Mouse (Mus musculus) fibroblast of lung, adult 2 months (primary cell): Measurements from ENCODE around the gene Snd1.
A peak's percentile ranks its signal among the peaks of the same experiment; 100 is the strongest.

ENCODE experiments used
- DNase-seq: peaks from one replicate; pipeline ENCODE4 v3.0.0-alpha.2; 2011; ENCODE audit warnings: low read depth

The Snd1 gene

DNA sequence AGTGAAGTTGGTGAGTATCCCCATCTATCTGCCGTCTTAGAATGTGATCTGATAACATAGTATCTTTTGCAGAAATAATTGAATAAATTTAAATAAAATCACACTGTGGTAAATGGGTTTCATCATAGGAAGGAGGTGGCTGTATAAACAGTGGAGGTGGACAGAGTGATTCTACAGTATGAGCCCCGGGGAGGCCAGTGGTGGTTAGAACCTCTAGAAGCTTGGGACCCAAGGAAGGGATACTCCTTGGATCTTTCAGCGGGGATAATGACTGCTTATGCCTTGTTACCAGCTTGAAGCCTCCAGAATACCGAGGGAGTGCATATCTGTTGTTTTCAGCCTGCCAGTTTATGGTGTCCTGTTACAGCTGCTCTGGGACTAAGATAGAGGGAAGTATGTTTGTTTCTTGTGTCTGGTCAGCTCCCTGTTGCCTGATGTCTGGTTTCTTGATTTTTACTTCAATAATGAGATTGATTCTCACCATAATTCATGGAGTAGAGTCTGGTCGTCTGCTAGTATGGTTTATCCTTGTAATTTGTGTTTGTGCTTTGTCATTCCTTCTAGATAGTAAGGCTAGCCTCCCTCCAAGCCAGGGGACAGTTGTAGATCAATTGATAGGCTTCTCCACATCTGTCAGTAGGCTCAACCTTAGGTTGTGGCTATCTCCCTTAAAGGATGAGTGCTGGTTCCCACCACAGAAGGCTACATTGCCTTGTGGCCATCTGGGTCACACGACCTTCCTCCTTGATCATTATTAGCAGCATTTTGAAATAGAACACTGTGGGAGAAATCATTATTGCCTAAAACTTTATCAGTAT is 160.8 kb downstream of the Snd1 start:
- DNase-seq = no peak

DNA sequence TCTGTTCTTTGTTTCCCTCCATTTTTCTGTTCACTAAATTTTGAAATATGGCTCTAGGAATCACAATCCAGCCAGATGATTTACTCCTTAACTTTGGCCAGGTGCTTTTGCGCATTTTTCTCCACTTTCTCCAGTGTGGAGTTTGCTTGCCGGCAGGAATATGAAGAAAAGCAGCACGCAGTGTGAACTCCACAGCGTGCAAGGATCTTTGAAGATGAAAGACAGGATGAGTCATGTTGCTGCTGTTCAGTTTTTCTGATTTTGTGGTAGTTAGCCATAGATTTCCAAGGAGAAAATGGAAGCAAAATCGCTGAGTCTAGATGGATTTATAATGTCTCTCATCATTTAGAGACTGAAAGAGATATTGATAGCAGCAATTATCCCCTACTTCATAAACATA is 165.1 kb downstream of the Snd1 start:
- no peak for DNase-seq

DNA sequence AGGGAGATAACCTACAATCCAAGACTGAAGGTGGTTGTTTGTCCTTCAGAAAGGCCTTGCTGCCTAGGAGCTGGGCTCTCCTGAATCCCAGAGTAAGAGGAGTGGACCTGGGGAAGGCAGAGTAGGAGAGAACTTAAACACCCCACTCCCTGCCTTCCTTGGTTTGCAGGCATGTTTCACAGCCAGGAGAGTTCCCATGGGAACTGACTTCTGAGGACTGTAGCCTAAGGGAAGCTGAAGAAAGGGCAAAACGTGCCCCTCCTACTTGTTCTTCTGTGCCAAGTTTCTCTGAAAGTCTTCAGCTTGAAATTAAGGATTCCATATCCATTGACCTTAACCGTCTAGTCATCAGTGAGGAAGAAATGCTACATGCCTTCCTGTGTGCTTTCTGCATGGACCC is 168.0 kb downstream of the Snd1 start:
- no peak for DNase-seq

- no peak for DNase-seq
Observed at GRCm38 (mm10) chr6:28645231-28645630, 170.3 kb downstream of the Snd1 start.

GRCm38 (mm10) chr6:28656511-28656910 is 181.6 kb downstream of the Snd1 start:
- DNase-seq = no peak

GRCm38 (mm10) chr6:28663004-28663403 is 188.1 kb downstream of the Snd1 start:
- no peak for DNase-seq

DNA sequence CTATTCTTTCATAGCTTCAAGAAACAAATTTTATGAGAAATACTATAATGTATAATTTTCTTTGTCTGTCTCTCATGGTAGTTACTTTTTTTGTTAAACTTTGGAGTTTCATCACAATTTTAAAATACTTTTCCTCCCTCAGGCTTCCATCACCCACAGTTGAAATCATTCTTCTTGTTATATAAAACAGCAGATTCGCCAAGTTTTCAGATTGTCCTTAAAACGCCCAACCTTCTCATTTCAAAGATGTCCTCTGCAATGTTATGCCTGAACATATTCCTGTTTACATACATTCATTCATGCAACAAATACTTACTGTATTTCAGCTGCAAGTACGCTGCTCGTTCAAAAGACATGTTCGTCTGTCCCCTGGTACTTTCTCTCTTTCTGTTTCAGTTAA is 188.7 kb downstream of the Snd1 start:
- DNase-seq = no peak

DNA sequence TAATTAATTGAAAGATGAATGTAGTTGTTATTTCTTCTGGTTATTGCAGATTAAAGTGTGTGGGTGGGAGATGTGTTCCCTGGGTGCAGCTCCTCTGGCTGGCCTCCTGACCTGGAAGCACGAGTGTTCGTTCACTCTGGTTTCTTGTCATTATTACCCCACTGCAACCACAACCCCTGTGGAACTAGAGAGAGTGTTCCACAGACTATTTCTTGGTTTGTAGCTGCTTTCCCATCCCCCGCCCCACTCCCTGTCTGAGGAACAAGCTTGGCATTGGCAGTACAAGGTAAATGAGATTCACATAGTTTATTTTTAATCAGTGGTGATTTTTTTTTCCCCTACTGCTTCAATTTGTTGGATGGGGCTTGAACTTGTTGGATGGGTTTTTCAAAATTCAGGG is 189.8 kb downstream of the Snd1 start:
- no peak for DNase-seq

DNA sequence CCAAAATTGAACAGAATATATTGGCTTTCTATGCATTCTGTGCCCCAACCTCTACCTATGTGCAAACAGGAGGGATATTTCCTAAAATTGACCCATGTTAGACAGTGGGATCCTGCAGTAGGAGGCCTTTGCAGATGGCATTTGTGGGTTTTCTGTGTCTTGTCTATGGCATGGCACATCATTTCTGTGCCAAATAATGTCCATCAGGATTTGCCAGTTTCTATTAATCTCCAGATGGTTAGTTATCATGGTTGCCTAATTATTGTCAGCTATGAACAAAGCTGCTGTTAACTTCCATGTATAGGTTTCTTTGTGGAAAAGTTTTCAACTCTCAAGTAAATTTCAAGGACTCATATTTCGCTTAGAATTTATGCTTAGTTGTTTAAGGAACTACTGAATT is 192.6 kb downstream of the Snd1 start:
- DNase-seq = no peak

DNA sequence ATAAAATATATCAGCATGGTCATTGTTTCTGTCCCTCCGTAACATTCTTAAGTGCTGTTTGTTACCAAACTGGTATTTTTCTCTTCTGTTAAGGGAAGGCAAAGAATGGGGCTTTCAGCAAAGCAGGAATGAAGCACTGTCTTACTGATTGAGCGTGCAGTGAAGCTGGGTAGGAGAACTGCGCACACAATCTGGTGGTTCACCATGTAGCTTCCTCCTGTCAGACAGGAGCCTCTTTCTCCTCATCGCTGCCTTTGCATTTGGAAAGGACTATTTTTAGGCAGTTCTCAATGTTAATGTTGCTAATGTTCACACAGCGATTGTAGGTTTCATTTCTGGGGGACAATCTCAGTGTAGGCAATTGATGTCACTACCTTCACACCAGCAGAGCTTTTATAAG is 194.3 kb downstream of the Snd1 start:
- DNase-seq = no peak

- no peak for DNase-seq
Observed at GRCm38 (mm10) chr6:28672388-28672787, 197.4 kb downstream of the Snd1 start.

DNA sequence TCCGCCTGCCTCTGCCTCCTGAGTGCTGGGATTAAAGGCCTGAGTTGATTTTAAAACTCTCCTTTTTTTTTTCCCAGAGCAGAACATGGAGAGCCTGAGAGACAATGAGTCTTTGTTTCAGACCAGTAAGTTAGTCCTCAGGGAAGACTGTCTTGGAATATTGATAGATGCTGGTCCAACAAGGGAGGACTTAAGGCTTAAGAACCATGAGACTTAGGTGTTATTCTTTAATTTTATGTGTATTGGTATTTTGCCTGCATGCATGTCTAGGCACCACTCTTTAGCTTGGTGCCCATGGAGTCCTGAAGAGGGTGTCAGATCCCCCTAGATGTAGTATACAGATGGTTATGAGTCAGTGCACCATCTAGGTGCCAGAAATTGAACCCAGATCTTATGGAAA is 199.7 kb downstream of the Snd1 start:
- DNase-seq = no peak

DNA sequence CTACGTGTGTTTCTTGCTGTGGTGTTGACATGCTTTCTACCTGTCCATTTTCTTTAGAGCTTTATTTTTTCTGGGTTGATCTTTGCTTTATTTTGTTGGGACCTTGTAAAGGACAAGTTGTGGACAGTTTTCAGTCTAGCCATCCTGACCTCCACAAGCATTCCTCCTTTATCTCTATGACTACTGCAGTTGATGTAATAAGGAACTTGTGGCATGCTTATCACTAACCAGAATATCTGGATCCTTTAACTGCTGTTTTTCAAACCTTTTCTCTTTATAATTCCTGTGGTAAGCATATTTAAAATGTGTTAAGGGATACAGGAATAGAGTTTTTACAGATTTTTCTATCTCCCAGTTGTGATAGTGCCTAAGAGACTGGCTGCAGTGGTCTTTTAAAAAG is 204.0 kb downstream of the Snd1 start:
- DNase-seq = no peak

- peak; percentile 14 for DNase-seq
Observed at GRCm38 (mm10) chr6:28680537-28680936, 205.6 kb downstream of the Snd1 start.

- no peak for DNase-seq
Observed at GRCm38 (mm10) chr6:28681521-28682457, 206.8 kb downstream of the Snd1 start.

DNA sequence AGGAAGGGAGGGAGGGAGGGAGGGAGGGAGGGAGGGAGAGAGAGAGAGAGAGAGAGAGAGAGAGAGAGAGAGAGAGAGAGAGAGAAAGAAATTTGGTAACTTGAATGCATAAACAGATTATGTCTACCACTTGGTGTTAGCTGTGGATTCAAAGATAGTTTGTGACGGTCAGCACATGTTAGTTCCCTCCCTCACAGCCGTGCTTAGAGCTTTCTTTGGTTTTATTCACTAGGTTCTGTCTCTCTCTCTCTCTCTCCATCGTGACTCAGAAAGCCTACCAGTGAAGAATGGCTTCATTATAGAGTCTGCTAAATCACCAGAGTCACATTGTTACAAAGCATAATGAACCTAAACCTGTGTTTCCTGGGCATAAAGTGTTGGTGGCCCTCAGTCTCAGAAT is 210.1 kb downstream of the Snd1 start:
- no peak for DNase-seq

DNA sequence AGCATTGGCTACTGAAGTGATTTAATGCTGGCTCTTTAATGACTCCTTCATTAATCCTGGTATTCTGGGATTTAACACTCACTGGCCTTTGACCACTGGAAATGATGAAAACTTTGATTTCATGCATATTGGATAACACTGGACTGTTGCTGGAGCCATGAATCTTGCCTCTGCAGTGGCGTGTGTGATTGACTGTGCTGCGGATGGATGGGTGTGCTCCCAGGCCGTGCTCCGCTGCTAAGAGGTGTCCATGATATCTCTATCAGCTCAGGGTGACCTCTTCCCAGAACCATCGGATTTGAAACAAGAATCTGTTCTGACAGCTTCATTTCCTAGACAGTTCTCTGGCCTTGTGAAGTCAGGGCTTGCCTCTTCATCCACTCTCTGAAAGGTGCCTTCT is 210.8 kb downstream of the Snd1 start:
- no peak for DNase-seq

GRCm38 (mm10) chr6:28687776-28688175 is 212.8 kb downstream of the Snd1 start:
- no peak for DNase-seq

GRCm38 (mm10) chr6:28692659-28693058 is 217.7 kb downstream of the Snd1 start:
- DNase-seq = no peak

DNA sequence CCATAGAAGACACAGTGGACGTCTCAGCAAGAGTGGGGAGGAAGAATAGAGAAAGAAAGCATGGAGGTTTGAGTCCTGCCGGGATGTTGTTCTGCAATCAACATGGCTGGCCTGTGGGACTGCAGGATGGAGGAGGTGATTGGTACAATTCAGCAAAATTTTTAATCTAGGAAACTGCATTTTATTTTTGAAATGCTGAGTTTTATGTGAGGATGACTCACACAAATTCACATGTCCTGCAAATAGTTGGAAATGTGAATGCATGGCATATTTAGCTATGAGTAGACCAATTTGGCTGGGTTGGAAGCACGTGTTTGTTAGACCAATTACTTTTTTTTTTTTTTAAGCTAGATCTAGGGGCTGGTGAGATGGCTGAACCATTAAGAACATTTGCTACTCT is 222.3 kb downstream of the Snd1 start:
- peak; percentile 18 for DNase-seq

DNA sequence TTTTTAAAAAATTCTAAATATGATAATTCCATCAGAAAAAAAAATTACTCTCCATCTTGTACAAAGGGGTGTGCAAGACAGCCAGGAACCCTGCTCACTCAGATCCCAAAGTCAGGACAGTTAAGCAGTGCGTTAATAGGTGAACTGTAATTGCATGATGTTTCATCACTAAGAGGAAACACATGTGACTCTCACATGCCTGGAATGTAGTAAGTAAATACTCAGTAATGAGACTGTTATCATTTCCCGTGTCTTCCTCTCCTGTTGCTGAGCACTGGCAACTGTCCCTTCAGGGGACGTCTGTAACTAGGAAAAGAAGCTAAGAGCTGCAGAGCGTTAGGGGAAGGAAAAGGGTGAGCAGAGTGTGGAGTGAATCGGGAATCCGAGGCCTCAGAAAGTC is 229.7 kb downstream of the Snd1 start:
- DNase-seq = no peak

- peak; percentile 56 for DNase-seq
Observed at GRCm38 (mm10) chr6:28705384-28706107, 230.6 kb downstream of the Snd1 start.
